Mouse (Mus musculus): ENCODE measurements at regions not wholly inside any gene's neighbourhood (a gene's known extent, or its start where the extent isn't known, plus 50 kb on each side); places are given as distances from the start of the nearest gene placed in this dataset. TPM values are rescaled to one million over a fixed set of nuclear protein-coding genes. Genes with fewer than 3 reads are reported as not detected.
"Not testable (repeated sequence)": the region's sequence is repeated elsewhere in the genome, so short reads cannot be mapped to it uniquely, and the experiment has no call there.

DNA sequence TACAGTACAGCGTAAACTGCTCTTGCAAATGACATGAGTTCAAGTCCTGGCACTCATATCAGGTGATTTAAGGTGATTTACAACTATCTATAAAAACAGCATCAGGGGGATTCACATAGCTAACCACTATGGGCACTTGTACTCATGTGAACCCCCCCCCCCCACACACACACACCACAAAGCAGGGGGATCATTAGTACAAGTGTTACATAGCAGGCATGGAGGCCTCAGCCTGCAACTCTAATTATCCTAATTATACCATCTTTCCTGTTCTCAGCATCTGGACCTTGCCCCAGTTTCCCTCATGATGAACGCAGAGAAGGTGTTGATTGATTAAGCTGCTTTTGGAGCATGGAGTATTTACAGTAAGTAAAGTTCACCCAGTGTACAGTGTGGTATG is 773.5 kb downstream of the Trib2 start:
- intact Hi-C loops (cut with DNase I), result no loop called here

DNA sequence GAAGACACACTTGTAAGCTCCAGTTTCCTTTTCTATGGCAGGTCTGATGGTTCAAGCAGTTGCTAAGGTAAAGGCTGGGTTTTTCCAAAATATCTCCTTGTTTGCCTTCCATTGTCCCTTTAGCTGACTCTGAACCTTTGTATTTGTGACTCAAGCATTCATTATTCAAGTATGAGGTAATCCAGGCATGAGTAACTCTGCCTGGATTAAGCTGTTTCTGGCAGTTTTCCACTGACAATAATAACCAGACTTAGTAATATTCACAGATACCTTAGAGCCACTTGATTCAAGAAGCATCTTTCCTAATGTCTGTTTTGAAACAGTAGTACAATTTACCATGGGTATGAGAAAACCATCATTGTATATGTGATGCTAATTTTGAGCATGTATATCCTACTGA is 805.6 kb downstream of the Trib2 start:
- no peak for DNase-seq (ENCODE audit: extremely low spot score in 1 of 2, low spot score in 2 of 2)
- intact Hi-C loops (cut with DNase I), result no loop called here

More for the DNA sequence above, 773.5 kb downstream of the Trib2 start:
- no peak for DNase-seq (ENCODE audit: extremely low spot score in 1 of 2, low spot score in 2 of 2)

DNA sequence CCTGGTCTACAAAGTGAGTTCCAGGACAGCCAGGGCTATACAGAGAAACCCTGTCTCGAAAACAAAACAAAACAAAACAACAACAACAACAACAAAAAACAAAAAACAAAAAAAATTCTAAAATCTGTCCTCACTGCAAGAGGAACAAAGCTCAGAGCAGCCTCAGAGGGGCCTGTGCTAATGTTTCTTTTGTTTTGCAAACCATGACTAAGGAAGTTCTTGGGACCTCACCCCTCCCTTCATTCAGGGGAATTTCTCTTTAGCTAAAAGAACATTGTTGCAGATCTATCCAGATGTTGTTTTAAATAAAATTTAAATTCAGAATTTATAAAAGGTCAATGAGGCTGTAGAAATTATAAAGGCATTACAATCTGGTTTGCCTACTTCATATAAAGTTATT is 814.3 kb downstream of the Trib2 start:
- intact Hi-C loops (cut with DNase I); DNase-seq (ENCODE audit: extremely low spot score in 1 of 2, low spot score in 2 of 2): not testable (repeated sequence)

Small RNAs in the stretch of these regions (microRNA-seq; reads per million reads assigned to microRNA genes)
- not detected for gene Gm27682
